Mouse (Mus musculus) liver, embryonic 11.5 days (tissue): ENCODE measurements around the gene Stx8. TPM values are rescaled to one million over a fixed set of nuclear protein-coding genes. Genes with fewer than 3 reads are reported as not detected.

Source experiments
- ATAC-seq: fragments of 200-750 bp; cut with Nextera tagmentation; replicated peaks from 2 replicates; pipeline ENCODE4 v1.8.0; 2017; ENCODE audit warnings: moderate number of reproducible peaks, mild to moderate bottlenecking, moderate TSS enrichment, moderate library complexity; ENCODE audit not compliant: low FRiP score
- DNase-seq: peaks from one replicate; pipeline ENCODE4 v3.0.0-alpha.2; 2017; ENCODE audit warnings: low spot score
- H3K27ac ChIP-seq: fragments of 300-500 bp; sonication (generic); 2 replicates; pipeline ENCODE4 v1.5.1; 2014; ENCODE audit warnings: mild to moderate bottlenecking, low read depth, low read length, control low read depth
- H3K27me3 ChIP-seq: fragments of 300-500 bp; sonication (generic); replicated peaks from 2 replicates; pipeline ENCODE4 v1.6.1; 2014; ENCODE audit warnings: low read length, mixed read lengths; ENCODE audit not compliant: control insufficient read depth, insufficient read depth
- H3K36me3 ChIP-seq: fragments of 300-500 bp; sonication (generic); 2 replicates; pipeline ENCODE4 v1.6.1; 2014; ENCODE audit warnings: mild to moderate bottlenecking, low read length, moderate library complexity, mixed read lengths; ENCODE audit not compliant: control insufficient read depth, insufficient read depth
- H3K4me1 ChIP-seq: fragments of 300-500 bp; sonication (generic); replicated peaks from 2 replicates; pipeline ENCODE4 v1.6.1; 2014; ENCODE audit warnings: low read length, mixed read lengths; ENCODE audit not compliant: control insufficient read depth, insufficient read depth
- H3K4me2 ChIP-seq: fragments of 300-500 bp; sonication (generic); 2 replicates; pipeline ENCODE4 v1.6.1; 2014; ENCODE audit warnings: mild to moderate bottlenecking, control low read depth, moderate library complexity
- H3K4me3 ChIP-seq: fragments of 300-500 bp; sonication (generic); 2 replicates; pipeline ENCODE4 v1.5.1; 2014; ENCODE audit warnings: low read depth, low read length, control low read depth
- H3K9ac ChIP-seq: fragments of 300-500 bp; sonication (generic); 2 replicates; pipeline ENCODE4 v1.6.1; 2014; ENCODE audit warnings: low read depth, low read length, control low read depth
- H3K9me3 ChIP-seq: fragments of 300-500 bp; sonication (generic); 2 replicates; pipeline ENCODE4 v1.6.1; 2016; ENCODE audit warnings: low read length, inconsistent platforms, mixed read lengths; ENCODE audit not compliant: control insufficient read depth
- WGBS: fragments of 180-500 bp; shearing (Covaris S2); extraction: QIAGEN DNeasy Blood & Tissue Kit; methylation state at CpG from one replicate; pipeline ENCODE4 v1.1.7; 2014; 5-methylcytosine and 5-hydroxymethylcytosine counted together
- polyA plus RNA-seq: library from polyadenylated mRNA; unstranded; fragments of >200 nt; fragmentation: Nextera tagmentation; extraction: Ambion mirVana; gene quantifications from 2 replicates; pipeline ENCODE4 v1.2.1, GENCODE M21; 2014

The Stx8 gene
- polyA plus RNA-seq, 1 experiment from 2014 or later = 45.8 TPM

DNA sequence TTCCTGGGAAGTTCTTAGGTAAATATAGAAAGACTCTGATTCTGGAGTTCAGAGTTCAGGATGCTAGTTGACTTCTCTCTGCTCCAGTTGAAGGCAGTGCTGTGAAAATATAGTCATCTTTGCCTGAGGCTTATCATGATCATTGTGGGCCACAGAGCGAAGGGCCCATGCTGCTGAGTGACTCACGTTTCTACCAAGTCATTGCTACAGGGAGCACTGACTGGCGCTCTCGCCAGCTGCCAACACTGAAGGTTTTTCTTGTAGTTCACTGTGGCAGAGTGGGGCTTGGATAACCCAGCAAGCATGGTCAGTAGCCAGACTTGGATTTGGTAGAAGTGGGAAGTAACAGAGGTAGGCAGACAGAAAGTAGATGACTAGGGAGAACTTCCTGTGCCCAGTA is 85.3 kb downstream of the Stx8 start:
- Histone ChIP-seq H3K4me1 (no peaks in the 10 kb centered on the region), H3K27me3 (no peaks in the 10 kb centered on the region), H3K4me2 (no peak overlapping the region), H3K9me3 (no peaks in the 10 kb centered on the region), H3K4me3 (no peak overlapping the region), H3K27ac (no peak overlapping the region), H3K36me3 (no peaks in the 10 kb centered on the region), H3K9ac (no peak overlapping the region)
- WGBS = 83% methylated on average over 4 of the region's 4 CpGs
- DNase-seq = no peak
- no peak for ATAC-seq

DNA sequence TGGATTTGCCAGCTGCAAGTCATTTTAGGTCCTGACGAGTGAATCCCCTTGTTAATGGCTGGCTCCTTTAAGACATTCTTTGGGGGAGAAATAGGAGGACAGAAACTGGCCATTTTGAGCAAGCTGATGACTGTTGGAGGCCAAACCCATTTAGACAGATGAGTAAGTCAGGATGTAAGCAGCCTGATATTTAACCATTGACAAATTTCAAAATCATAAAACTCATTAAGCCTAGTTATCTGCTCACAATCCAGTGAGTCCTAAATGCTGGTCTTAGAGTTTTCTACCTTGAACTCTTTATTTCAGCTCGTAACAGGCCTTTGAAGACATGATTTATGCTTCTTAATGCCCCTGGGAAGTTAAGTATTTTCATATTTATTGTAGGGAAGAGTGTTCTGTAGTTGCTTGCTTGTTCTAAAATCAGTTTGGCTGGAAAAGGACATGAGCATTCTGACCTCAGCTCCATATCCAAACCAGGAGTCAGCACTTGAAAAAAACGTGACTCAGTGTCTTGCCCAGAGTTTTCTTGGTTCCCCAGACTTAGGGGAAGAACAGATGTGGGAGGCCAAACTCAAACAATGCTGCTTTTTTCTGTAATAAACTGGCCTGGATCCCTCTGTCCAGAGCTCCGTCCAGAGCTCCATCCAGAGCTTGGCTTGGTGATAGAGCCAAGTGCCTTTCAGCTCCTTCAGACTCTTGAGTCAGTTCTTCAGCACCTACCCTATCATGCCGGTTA is 92.6 kb downstream of the Stx8 start:
- DNase-seq = no peak
- Histone ChIP-seq H3K9ac (no peak overlapping the region), H3K4me1 (no peaks in the 10 kb centered on the region), H3K9me3 (no peaks in the 10 kb centered on the region), H3K4me3 (no peak overlapping the region), H3K4me2 (no peak overlapping the region), H3K36me3 (no peaks in the 10 kb centered on the region), H3K27ac (no peak overlapping the region), H3K27me3 (no peaks in the 10 kb centered on the region)
- 71% methylated on average over 5 of the region's 5 CpGs for WGBS
- ATAC-seq = no peak

DNA sequence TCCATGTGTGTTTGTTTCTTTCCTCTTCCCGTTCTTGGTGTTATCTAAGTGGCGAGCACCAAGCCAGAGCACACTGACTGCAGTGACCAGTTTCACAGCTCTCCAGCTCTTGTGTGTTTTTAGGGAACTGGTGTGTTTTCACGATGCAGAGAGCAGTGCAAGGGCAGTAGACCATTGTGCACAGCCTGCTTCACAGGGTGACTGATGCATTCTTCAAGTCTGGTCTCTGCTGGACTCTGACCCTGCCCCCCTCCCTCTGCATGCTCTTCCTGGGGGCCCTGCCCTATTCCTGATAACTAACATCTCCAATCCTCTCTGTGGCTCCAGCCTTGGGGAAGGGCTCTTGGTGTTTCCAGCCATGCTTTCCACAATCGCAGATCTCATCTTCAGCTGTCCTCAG is 94.7 kb downstream of the Stx8 start:
- H3K4me3 ChIP-seq = no peak overlapping the region
- no peak for ATAC-seq
- H3K9ac ChIP-seq = no peak overlapping the region
- H3K27me3 ChIP-seq = no peaks in the 10 kb centered on the region
- H3K27ac ChIP-seq = no peak overlapping the region
- no peaks in the 10 kb centered on the region for H3K9me3 ChIP-seq
- H3K4me1 ChIP-seq = no peaks in the 10 kb centered on the region
- no peak overlapping the region for H3K4me2 ChIP-seq
- WGBS = 56% methylated on average over 4 of the region's 4 CpGs
- no peak for DNase-seq
- no peaks in the 10 kb centered on the region for H3K36me3 ChIP-seq

DNA sequence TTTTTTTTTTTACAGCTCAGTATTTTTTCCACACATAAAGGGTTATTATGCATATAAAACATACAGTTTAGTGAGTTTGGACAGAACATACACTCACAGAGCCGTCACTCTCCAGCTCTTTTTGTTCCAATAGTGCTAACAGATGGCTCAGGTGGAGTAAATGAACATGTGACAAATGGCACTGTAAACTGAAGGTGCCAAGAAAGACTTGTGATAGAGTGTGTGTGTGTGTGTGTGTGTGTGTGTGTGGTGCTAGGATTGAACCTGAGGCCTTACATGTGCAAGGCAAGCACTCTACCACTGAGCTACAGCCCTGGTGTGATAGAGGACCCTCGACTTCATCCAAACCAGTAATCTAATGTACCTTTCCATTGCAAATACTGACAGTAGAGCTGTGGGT is 96.1 kb downstream of the Stx8 start:
- H3K4me1 ChIP-seq = no peaks in the 10 kb centered on the region
- H3K27ac ChIP-seq = no peak overlapping the region
- H3K9ac ChIP-seq = no peak overlapping the region
- DNase-seq (no peak), ATAC-seq (no peak)
- H3K27me3 ChIP-seq = no peaks in the 10 kb centered on the region
- WGBS = 89% methylated on average over 2 of the region's 2 CpGs
- no peaks in the 10 kb centered on the region for H3K9me3 ChIP-seq
- no peak overlapping the region for H3K4me2 ChIP-seq
- H3K36me3 ChIP-seq = no peaks in the 10 kb centered on the region
- no peak overlapping the region for H3K4me3 ChIP-seq

DNA sequence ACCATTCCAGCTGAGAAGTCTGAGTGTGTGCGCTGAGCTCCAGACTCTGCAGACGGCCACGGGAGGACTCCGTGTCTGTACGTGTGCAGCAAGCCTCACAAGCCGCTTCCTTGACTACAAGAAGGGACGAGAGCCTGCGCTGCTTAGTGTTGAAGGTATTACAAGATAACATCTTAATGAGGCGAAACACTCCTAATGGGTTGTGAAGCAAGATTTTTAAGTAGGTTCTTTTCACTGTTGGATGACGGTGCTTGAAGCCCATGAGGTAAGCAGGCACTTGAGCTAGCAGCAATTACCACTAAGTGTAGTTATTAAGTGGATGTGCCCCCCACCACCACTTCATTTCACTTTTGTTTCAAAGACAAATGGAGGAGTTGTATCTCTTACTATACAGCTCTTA is 101.8 kb downstream of the Stx8 start:
- ATAC-seq = no peak
- no peak overlapping the region for H3K4me2 ChIP-seq
- no peaks in the 10 kb centered on the region for H3K9me3 ChIP-seq

DNA sequence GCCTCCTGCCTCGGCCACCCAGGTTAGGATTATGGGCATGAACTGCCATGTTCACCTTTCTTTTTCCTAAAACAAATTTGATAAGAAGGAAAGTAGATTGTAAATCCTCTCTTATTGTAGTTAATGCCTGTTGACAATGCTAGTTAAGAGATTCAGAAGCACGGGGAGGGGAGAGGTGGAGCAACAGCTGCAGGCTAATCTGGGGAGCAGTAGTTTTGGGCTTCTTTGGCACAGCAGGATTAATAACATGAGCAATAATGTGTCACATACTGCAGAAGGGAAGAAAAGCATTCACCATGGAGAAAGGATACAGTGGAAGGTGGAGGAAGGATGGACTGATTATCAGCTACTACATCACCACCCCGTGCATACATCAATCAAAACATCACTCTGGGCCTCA is 104.1 kb downstream of the Stx8 start:
- WGBS = 83% methylated on average over 3 of the region's 3 CpGs
- no peak overlapping the region for H3K27ac ChIP-seq

More for the DNA sequence above, 101.8 kb downstream of the Stx8 start:
- Histone ChIP-seq H3K9ac (no peak overlapping the region), H3K36me3 (no peaks in the 10 kb centered on the region), H3K4me1 (no peaks in the 10 kb centered on the region), H3K27ac (no peak overlapping the region), H3K4me3 (no peak overlapping the region), H3K27me3 (no peaks in the 10 kb centered on the region)
- 92% methylated on average over 10 of the region's 10 CpGs for WGBS
- no peak for DNase-seq

DNA sequence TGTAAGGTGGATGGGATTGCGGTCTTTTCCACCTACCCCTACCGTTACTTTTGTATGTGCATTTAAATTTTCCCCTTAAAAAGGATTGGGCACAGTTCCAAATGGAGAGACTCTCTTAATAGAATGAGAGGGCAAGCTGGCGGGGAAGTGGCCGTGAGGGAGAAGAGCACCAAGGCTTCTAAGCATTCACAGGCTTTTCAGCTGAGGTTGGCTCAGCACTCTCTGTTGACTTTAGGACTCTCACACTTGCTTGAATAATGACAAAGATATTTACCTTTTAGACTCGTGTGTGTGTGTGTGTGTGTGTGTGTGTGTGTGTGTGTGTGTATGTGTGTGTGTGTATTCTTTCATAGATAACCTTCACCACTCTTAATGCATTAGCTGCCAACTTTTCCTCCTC is 105.8 kb downstream of the Stx8 start:
- no peak overlapping the region for H3K27ac ChIP-seq
- ATAC-seq = no peak
- H3K4me3 ChIP-seq = no peak overlapping the region
- H3K9me3 ChIP-seq = no peaks in the 10 kb centered on the region
- H3K36me3 ChIP-seq = no peaks in the 10 kb centered on the region
- DNase-seq = no peak
- no peak overlapping the region for H3K9ac ChIP-seq
- no peaks in the 10 kb centered on the region for H3K27me3 ChIP-seq
- H3K4me2 ChIP-seq = no peak overlapping the region
- WGBS = 73% methylated on average over 5 of the region's 5 CpGs
- no peaks in the 10 kb centered on the region for H3K4me1 ChIP-seq

More for the DNA sequence above, 104.1 kb downstream of the Stx8 start:
- no peak overlapping the region for H3K4me2 ChIP-seq
- H3K9ac ChIP-seq = no peak overlapping the region
- ATAC-seq = no peak
- H3K4me3 ChIP-seq = no peak overlapping the region
- no peaks in the 10 kb centered on the region for H3K4me1 ChIP-seq
- no peaks in the 10 kb centered on the region for H3K9me3 ChIP-seq
- H3K27me3 ChIP-seq = no peaks in the 10 kb centered on the region
- DNase-seq = no peak
- H3K36me3 ChIP-seq = no peaks in the 10 kb centered on the region

DNA sequence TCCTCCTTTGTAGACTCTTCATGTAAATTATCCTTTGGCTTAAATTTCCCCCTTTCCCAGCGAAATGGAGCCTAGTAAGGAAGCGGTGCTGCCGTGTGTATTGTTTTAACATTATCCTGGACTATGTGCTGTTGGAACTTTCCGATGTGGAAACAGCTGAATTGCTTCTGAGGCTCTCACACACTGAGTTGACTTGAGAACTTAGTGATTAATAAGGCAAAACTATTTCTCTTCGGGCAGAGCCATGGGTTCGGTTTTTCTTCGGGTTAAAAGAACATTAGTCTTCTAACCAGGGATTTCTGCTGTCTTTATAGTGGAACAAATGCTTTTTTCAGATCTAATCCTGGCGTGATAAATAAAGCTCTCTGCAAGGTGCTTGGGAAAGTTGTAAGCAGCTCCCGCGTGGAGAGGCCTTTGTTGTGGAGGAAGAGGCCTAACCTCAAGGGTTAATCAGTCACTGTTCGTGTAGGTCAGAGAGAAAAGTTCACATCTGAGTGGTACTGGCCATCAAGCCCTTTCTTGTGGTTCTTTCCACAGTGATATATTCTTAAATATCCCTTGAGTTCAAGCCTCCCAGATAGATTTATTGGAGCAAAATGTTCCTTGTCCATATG is 106.7 kb downstream of the Stx8 start:
- no peaks in the 10 kb centered on the region for H3K9me3 ChIP-seq
- H3K36me3 ChIP-seq = no peaks in the 10 kb centered on the region
- WGBS = 68% methylated on average over 11 of the region's 11 CpGs
- H3K27me3 ChIP-seq = no peaks in the 10 kb centered on the region
- no peaks in the 10 kb centered on the region for H3K4me1 ChIP-seq
- no peak overlapping the region for H3K4me2 ChIP-seq
- H3K4me3 ChIP-seq = no peak overlapping the region
- H3K9ac ChIP-seq = no peak overlapping the region
- H3K27ac ChIP-seq = no peak overlapping the region
- no peak for DNase-seq
- ATAC-seq = no peak

DNA sequence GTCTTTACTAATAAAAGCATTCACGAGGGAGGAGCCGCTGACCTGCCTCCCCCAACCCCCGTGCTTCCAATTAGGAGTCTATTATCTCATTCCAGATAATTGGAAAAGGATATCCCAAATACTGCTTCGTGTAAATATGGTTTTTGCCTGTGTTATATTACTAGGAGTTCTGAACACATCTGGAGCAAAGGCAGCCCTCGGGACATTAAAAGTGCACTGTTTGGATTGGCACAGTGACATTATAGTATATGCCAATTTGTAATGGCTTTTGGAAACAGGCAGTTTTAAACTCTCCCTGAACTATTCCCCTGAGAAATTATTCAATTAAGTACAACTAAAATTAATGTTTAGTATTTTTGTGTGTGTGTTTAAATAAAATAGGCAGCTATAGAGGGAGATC is 108.7 kb downstream of the Stx8 start:
- no peak overlapping the region for H3K4me2 ChIP-seq
- DNase-seq (no peak), ATAC-seq (no peak)
- no peaks in the 10 kb centered on the region for H3K27me3 ChIP-seq
- H3K9ac ChIP-seq = no peak overlapping the region
- H3K9me3 ChIP-seq = no peaks in the 10 kb centered on the region
- WGBS = 61% methylated on average over 5 of the region's 5 CpGs
- no peak overlapping the region for H3K27ac ChIP-seq
- H3K4me3 ChIP-seq = no peak overlapping the region
- no peaks in the 10 kb centered on the region for H3K36me3 ChIP-seq
- no peaks in the 10 kb centered on the region for H3K4me1 ChIP-seq
